Mouse (Mus musculus) megakaryocyte, embryonic 14.5 days (primary cell): ENCODE data around the gene Ddx24. TPM values are rescaled to one million over a fixed set of nuclear protein-coding genes. Genes with fewer than 3 reads are reported as not detected.
A peak's percentile ranks its signal among the peaks of the same experiment; 100 is the strongest.
"Not testable (repeated sequence)": the region's sequence is repeated elsewhere in the genome, so short reads cannot be mapped to it uniquely, and the experiment has no call there.

Experiments
- H3K27me3 ChIP-seq: replicated peaks from 2 replicates; pipeline ENCODE3; 2012; ENCODE audit warnings: inconsistent platforms
- H3K36me3 ChIP-seq: replicated peaks from 2 replicates; pipeline ENCODE3; 2012; ENCODE audit warnings: low read length, inconsistent platforms, mixed read lengths
- H3K4me1 ChIP-seq: 2 replicates; pipeline ENCODE4 v1.6.1; 2012; ENCODE audit warnings: inconsistent platforms
- H3K4me3 ChIP-seq: replicated peaks from 2 replicates; pipeline ENCODE3; 2012; ENCODE audit warnings: moderate library complexity, mild to moderate bottlenecking, inconsistent platforms
- H3K9me3 ChIP-seq: 2 replicates; pipeline ENCODE4 v1.6.1; 2012; ENCODE audit warnings: inconsistent platforms
- FLI1 ChIP-seq: IDR thresholded peaks from 2 replicates; pipeline ENCODE4 v1.6.1; 2012; ENCODE audit warnings: low read length, inconsistent platforms, mixed read lengths
- GATA1 ChIP-seq: IDR thresholded peaks from 3 replicates; pipeline ENCODE4 v1.6.1; 2012; ENCODE audit warnings: mixed read lengths, low read length, inconsistent platforms, borderline replicate concordance
- polyA plus RNA-seq: library from polyadenylated mRNA; stranded (reverse); fragments of >175 nt; gene quantifications from 2 replicates; pipeline ENCODE4 v1.2.3, GENCODE M21; 2012; ENCODE audit warnings: low replicate concordance; ENCODE audit not compliant: insufficient read depth

Gene Ddx24
- 8.3 and 20.3 TPM in 2 replicates for polyA plus RNA-seq

DNA sequence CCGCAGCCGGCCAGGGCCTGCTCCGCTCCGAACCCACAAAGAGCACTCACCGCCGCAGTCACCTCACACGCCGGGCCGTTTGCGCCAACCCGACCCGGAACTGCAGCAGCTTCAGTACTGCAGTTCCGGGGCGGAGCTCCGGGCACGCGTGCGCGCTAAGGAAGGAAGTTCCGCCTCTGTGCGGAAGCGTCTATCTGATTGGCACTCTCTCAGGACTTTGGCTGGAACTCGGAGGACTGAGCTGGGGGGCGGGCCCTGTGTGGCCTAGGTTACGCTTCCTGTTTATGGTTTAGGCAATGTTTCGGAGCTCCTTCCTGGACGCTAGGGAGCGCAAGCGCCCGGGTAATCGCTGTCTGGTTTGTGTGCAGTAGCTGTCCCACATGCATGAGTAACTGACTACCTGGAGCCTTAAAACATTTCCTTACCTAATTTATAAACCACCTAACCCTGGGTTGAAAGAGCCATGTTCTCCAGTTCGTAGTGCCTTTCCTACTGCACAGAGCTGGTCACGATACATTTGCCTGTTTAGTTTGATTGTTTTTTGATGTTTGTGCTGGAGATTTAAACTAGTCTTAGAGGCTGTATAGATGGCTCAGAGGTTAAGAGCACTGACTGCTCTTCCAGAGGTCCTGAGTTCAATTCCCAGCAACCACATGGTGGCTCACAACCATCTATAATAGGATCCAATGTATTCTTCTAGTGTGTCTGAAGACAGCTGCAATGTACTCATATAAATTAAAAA, at the start of gene Ddx24:
Gene Ddx24 (minus strand): TSS at position 102 of the 742 bp plus-strand sequence.
- peaks cover 4% of the 10 kb centered on the region for H3K27me3 ChIP-seq
- H3K4me3 ChIP-seq = peak within 1 kb of the TSS; percentile 95
- peaks cover 30% of the 10 kb centered on the region for H3K36me3 ChIP-seq
- no peaks in the 10 kb centered on the region for H3K9me3 ChIP-seq
- H3K4me1 ChIP-seq = peaks cover 51% of the 10 kb centered on the region
- TF ChIP-seq GATA1 (peak; percentile 85), FLI1 (peak; percentile 60; the same call in 1 of the 2 replicates)

DNA sequence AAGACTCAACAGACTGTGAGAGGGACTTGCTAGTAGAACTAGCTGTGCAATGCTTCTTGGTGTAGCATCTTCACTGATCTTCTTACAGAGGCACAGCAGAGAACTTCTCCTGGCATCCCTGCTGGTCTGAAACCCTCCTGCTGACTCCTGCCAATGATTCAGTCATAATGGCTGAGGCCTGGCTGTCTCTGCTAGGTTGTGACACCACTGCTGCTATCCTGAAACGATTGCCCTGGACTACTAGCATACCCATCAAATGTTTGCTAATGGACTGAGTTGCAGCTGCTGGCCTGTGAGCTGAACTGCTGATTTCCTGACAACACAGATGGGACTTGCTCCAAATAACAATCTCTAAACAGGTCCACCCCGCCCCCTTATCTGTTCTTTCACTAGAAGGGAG, 48.9 kb upstream of the Ddx24 start:
- TF ChIP-seq GATA1 = no peak
- TF ChIP-seq FLI1 = no peak
- H3K27me3 ChIP-seq = peaks cover 13% of the 10 kb centered on the region
- H3K4me1 ChIP-seq = no peaks in the 10 kb centered on the region; the same call in 1 of the 2 replicates
- H3K9me3 ChIP-seq = peaks cover 5% of the 10 kb centered on the region; the same call in 1 of the 2 replicates
- H3K4me3 ChIP-seq = no peak overlapping the region
- H3K36me3 ChIP-seq = no peaks in the 10 kb centered on the region

DNA sequence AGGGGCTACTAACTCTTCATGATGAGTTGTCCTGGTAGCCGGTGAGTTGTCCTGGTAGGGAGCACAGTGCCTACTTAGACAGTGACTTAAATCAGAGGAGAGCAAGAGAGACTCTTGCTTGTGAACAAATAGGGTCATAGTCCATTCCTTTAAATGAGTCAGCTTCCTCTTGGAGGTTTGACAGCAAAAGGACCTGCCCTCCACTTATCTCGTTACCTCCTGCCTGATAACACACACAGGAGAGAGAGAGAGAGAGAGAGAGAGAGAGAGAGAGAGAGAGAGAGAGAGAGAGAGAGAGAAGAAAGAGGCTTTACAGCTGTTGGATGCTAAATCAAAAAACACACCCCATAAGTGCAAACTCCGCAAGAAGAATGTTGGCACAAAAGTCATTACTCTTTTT, 31.5 kb upstream of the Ddx24 start, which contains the start of gene Ifi27l2b:
Gene Ifi27l2b (minus strand): TSS at position 84 of the 400 bp plus-strand sequence.
- Histone ChIP-seq H3K36me3 (no peaks in the 10 kb centered on the region), H3K4me1 (no peaks in the 10 kb centered on the region), H3K27me3 (peaks cover 6% of the 10 kb centered on the region), H3K4me3 (no peak within 1 kb of the TSS), H3K9me3 (no peaks in the 10 kb centered on the region)
- no peak for TF ChIP-seq GATA1
- TF ChIP-seq FLI1 = no peak

DNA sequence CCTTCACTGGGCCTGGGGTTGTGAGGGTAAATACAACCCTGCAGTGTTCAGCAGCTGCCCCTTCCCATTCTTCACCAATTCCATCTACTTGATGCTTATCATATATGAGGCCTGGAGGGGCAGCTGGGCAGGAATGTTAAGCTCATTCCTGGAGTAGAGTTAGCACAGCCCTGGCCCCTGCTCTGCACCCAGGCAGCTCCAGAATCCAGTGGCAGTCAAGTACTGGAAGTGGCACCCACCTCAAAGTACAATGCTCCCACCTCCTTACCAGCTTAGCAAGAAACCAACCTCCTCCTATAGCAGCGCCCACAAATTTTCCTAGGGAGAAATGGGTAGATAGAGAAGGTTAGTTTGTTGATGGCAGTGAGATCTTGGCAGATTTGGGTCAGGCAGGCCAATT, 31.1 kb upstream of the Ddx24 start:
- not testable (repeated sequence) for H3K36me3 ChIP-seq, H3K27me3 ChIP-seq, H3K4me3 ChIP-seq, H3K4me1 ChIP-seq, H3K9me3 ChIP-seq

DNA sequence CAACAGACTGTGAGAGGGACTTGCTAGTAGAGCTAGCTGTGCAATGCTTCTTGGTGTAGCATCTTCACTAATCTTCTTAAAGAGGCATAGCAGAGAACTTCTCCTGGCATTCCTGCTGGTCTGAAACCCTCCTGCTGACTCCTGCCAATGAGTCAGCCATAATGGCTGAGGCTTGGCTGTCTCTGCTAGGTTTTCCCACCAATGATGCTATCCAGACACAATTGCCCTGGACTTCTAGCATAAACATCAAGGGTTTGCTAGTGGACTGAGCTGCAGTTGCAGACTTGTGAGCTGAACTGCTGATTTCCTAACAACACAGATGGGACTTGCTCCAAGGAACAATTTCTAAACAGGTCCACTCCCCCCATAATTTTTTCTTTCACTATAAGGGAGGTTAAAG, 27.7 kb upstream of the Ddx24 start:
- H3K4me3 ChIP-seq = no peak overlapping the region
- no peaks in the 10 kb centered on the region for H3K9me3 ChIP-seq
- H3K36me3 ChIP-seq = no peaks in the 10 kb centered on the region
- H3K4me1 ChIP-seq = no peaks in the 10 kb centered on the region
- peaks cover 23% of the 10 kb centered on the region for H3K27me3 ChIP-seq
- TF ChIP-seq GATA1 = no peak
- TF ChIP-seq FLI1 = no peak

DNA sequence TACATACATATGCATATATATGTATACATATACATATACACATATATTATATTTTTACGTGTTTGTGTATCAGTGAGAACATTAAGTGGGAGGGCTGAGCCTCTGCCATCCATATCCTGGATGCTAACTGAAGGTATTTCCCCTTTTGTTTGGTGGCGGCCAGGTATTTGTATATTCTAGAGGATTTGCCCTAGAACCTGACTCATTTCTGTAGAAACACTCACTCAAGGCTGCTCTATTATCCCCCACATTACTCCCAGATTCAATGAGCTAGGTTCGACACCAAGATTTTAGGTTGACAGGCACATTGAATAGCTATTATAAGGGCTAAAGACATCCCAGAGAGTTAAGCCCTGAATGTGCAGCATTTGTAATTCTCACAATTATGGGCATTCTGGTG, 19.4 kb upstream of the Ddx24 start:
- Histone ChIP-seq H3K9me3 (no peaks in the 10 kb centered on the region), H3K4me1 (no peaks in the 10 kb centered on the region), H3K27me3 (peaks cover 31% of the 10 kb centered on the region), H3K36me3 (peaks cover 9% of the 10 kb centered on the region), H3K4me3 (no peak overlapping the region)
- no peak for TF ChIP-seq FLI1
- no peak for TF ChIP-seq GATA1

DNA sequence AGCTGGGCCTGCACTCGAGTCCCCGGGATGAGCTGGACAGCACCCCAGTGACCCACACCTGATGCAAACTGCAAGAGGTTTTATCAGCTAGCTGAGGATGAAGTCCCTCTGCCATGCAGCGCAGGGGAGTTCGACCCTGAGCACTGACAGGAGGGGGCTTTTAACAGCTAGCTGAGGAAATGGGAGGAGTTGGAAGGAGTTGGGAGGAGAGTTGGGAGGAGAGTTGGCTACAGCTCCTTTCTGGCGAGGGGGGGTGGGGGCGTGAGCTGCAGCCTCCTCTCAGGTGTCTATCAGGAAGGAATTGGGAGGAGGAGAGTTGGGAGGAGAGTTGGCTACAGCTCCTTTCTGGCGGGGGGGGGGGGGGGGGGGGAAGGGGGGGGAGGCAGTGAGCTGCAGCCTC, 18.6 kb upstream of the Ddx24 start:
- H3K4me3 ChIP-seq, H3K9me3 ChIP-seq, H3K4me1 ChIP-seq: not testable (repeated sequence)
- Histone ChIP-seq H3K36me3 (peaks cover 17% of the 10 kb centered on the region), H3K27me3 (peaks cover 29% of the 10 kb centered on the region)

DNA sequence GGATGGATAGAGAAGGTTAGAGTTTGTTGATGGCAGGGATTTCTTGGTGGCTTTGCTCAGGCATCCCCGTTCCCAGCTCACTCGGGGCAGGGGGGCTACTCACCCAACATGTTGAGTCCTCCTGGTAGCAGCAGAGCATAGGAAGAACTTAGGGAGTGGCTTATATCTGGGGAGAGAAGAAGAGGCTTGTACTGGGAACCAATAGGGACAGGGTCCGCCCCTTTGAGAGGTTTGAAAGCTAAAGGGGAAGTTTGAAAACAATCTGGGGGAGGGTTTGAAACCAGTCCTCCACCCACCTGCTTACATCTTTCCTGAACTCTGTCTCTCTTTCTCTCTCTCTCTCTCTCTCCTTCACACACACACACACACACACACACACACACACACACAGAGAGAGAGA, 17.9 kb upstream of the Ddx24 start, which contains the start of gene Ifi27l2a:
Gene Ifi27l2a (minus strand): TSS at position 157 of the 400 bp plus-strand sequence.
- H3K4me3 ChIP-seq = peak within 1 kb of the TSS; percentile 26
- no peaks in the 10 kb centered on the region for H3K4me1 ChIP-seq
- TF ChIP-seq FLI1 (no peak), GATA1 (no peak)

DNA sequence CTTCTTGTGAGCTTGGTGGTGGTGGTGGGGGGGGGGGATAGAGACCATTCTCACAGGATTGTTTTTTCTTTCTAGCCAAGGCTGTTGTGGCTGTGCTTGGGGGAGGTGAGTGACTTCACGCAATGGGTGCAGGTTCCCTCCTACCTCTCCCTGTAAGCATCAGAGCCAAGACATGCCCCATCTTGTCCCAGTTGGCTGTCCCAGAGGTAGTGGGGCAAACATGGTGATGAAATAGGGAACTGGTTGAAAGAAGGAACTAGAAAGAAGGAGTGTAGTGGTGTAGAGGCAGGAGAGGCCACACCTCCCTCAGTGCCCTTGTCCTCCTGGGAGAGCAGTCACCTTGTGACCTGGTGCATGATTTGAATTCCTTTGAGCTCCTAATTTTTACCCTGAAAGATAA, 12.0 kb upstream of the Ddx24 start:
- TF ChIP-seq GATA1 = no peak
- no peak for TF ChIP-seq FLI1
- peaks cover 14% of the 10 kb centered on the region for H3K4me1 ChIP-seq
- no peak overlapping the region for H3K4me3 ChIP-seq
- H3K9me3 ChIP-seq = no peaks in the 10 kb centered on the region
- peaks cover 18% of the 10 kb centered on the region for H3K27me3 ChIP-seq
- peaks cover 51% of the 10 kb centered on the region for H3K36me3 ChIP-seq

More for the DNA sequence above, 17.9 kb upstream of the Ddx24 start, which contains the start of gene Ifi27l2a:
- Histone ChIP-seq H3K9me3 (no peaks in the 10 kb centered on the region), H3K27me3 (peaks cover 27% of the 10 kb centered on the region), H3K36me3 (peaks cover 24% of the 10 kb centered on the region)

DNA sequence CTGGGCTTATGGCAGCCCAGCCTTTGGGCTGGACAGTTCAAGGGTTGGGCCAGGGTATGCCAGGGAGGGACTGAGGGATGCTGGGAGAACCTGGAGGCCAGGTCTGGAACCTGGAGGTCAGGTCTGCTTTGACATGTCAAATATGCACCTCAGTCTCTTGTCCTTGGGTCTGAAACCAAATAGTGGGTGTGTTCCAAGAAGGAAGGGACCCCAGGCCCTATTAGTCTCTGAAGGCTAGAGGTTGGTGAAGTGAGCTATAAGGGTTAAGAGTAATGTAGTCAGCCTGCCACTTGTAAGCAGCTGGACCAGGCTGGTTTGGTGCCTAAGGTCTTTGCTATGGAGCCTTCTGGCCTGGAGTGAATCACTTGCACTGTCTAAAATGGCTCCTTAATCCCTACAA, 9.2 kb upstream of the Ddx24 start:
- no peak for TF ChIP-seq GATA1
- TF ChIP-seq FLI1 = no peak
- Histone ChIP-seq H3K9me3 (no peaks in the 10 kb centered on the region), H3K4me1 (peaks cover 17% of the 10 kb centered on the region), H3K36me3 (peaks cover 40% of the 10 kb centered on the region), H3K27me3 (peaks cover 6% of the 10 kb centered on the region), H3K4me3 (peak overlapping the region; percentile 80)

DNA sequence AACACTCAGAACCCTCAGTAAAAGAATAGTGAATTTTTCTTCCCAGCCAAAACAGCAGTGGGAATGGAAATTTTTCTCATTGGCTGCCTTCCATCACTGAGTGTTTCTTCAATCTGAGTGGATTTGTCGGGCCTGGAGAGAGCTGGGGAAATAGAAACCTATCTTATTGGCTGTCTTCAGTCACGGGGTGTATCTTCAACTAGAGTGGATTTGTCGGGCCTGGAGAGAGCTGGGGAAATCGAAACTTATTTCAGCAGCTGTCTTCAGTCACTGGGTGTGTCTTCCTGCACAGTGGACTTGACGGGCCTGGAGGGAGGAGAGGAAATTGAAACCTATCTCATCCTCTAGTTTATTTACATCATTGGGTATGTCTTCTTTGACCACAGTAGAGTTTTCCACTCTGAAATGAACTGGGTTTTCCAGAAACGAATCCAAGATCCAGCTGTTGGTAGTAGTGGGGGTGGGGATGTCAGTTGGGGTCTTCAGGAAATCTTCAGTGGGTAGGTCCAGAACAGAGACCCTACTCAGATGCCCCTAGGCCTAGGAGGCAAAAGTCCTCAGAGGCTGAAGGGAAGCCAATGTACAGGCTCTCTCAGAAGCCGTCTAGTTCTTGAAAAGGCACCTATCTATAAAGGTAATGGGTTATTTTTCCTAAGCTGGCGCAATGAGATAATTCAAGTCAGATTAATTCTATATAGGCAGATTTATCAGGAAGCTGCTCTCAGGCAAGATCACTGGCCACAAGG, 8.5 kb upstream of the Ddx24 start, which contains the start of gene Ifi27:
Gene Ifi27 (plus strand): TSS at position 226 of the 746 bp plus-strand sequence.
- TF ChIP-seq GATA1 (no peak), FLI1 (no peak)
- Histone ChIP-seq H3K9me3 (no peaks in the 10 kb centered on the region), H3K4me1 (peaks cover 17% of the 10 kb centered on the region), H3K36me3 (peaks cover 33% of the 10 kb centered on the region), H3K27me3 (peaks cover 6% of the 10 kb centered on the region), H3K4me3 (peak within 1 kb of the TSS; percentile 80)
